Mouse (Mus musculus) heart, embryonic 16.5 days (tissue): ENCODE data around the gene Cacna1a. TPM values are rescaled to one million over a fixed set of nuclear protein-coding genes. Genes with fewer than 3 reads are reported as not detected.

Source experiments
- ATAC-seq: fragments of 200-750 bp; cut with Nextera tagmentation; replicated peaks from 2 replicates; pipeline ENCODE4 v1.8.0; 2017; ENCODE audit warnings: moderate number of reproducible peaks; ENCODE audit not compliant: insufficient read depth, low FRiP score; ENCODE audit errors: extremely low read depth
- H3K27ac ChIP-seq: fragments of 300-500 bp; sonication (generic); 2 replicates; pipeline ENCODE4 v1.5.1; 2014; ENCODE audit warnings: mild to moderate bottlenecking, low read length, control low read depth, moderate library complexity
- H3K27me3 ChIP-seq: fragments of 300-500 bp; sonication (generic); 2 replicates; pipeline ENCODE4 v1.6.1; 2014; ENCODE audit warnings: low read length, mixed read lengths; ENCODE audit not compliant: control insufficient read depth, insufficient read depth
- H3K36me3 ChIP-seq: fragments of 300-500 bp; sonication (generic); 2 replicates; pipeline ENCODE4 v1.6.1; 2014; ENCODE audit not compliant: control insufficient read depth, insufficient read depth
- H3K4me1 ChIP-seq: fragments of 300-500 bp; sonication (generic); 2 replicates; pipeline ENCODE4 v1.6.1; 2014; ENCODE audit warnings: low read length, mixed read lengths; ENCODE audit not compliant: control insufficient read depth, insufficient read depth
- H3K4me2 ChIP-seq: fragments of 300-500 bp; sonication (generic); 2 replicates; pipeline ENCODE4 v1.6.1; 2014; ENCODE audit warnings: low read depth, mild to moderate bottlenecking, control low read depth, low read length
- H3K4me3 ChIP-seq: fragments of 300-500 bp; sonication (generic); 2 replicates; pipeline ENCODE4 v1.5.1; 2014; ENCODE audit warnings: mild to moderate bottlenecking, control low read depth, low read length
- H3K9ac ChIP-seq: fragments of 300-500 bp; sonication (generic); 2 replicates; pipeline ENCODE4 v1.6.1; 2014; ENCODE audit warnings: low read length, control low read depth
- H3K9me3 ChIP-seq: fragments of 300-500 bp; sonication (generic); replicated peaks from 2 replicates; pipeline ENCODE4 v1.6.1; 2016; ENCODE audit warnings: low read length; ENCODE audit not compliant: control insufficient read depth
- WGBS: fragments of 180-500 bp; shearing (Covaris S2); extraction: QIAGEN DNeasy Blood & Tissue Kit; methylation state at CpG from one replicate; pipeline ENCODE4 v1.1.7; 2014; 5-methylcytosine and 5-hydroxymethylcytosine counted together
- polyA plus RNA-seq: library from polyadenylated mRNA; unstranded; fragments of >200 nt; fragmentation: Nextera tagmentation; extraction: Ambion mirVana; gene quantifications from 2 replicates; pipeline ENCODE4 v1.2.1, GENCODE M21; 2015

Gene Cacna1a
- polyA plus RNA-seq, 1 experiment from 2014 or later, result 6.9 TPM

GRCm38 (mm10) chr8:84631813-84632212 lies 243.6 kb downstream of the Cacna1a start:
- Histone ChIP-seq H3K36me3 (no peaks in the 10 kb centered on the region), H3K9me3 (no peaks in the 10 kb centered on the region), H3K9ac (no peak overlapping the region), H3K4me1 (peaks cover 20% of the 10 kb centered on the region), H3K4me2 (no peak overlapping the region), H3K4me3 (no peak overlapping the region), H3K27me3 (no peaks in the 10 kb centered on the region), H3K27ac (no peak overlapping the region)
- 93% methylated on average over 4 of the region's 4 CpGs for WGBS
- ATAC-seq, result no peak

- Histone ChIP-seq H3K4me1 (peaks cover 20% of the 10 kb centered on the region), H3K27ac (no peak overlapping the region), H3K36me3 (no peaks in the 10 kb centered on the region), H3K4me2 (no peak overlapping the region), H3K27me3 (no peaks in the 10 kb centered on the region), H3K4me3 (no peak overlapping the region), H3K9me3 (no peaks in the 10 kb centered on the region), H3K9ac (no peak overlapping the region)
- 49% methylated on average over 10 of the region's 10 CpGs for WGBS
- ATAC-seq, result no peak
These were observed 245.8 kb downstream of the Cacna1a start for GRCm38 (mm10) chr8:84633841-84634584.

GRCm38 (mm10) chr8:84634849-84635304 lies 246.6 kb downstream of the Cacna1a start:
- H3K4me3 ChIP-seq, result no peak overlapping the region
- ATAC-seq, result no peak
- H3K4me1 ChIP-seq, result peaks cover 20% of the 10 kb centered on the region
- WGBS, result 37% methylated on average over 9 of the region's 9 CpGs
- H3K27me3 ChIP-seq, result no peaks in the 10 kb centered on the region
- H3K9me3 ChIP-seq, result no peaks in the 10 kb centered on the region
- H3K36me3 ChIP-seq, result no peaks in the 10 kb centered on the region
- H3K27ac ChIP-seq, result no peak overlapping the region
- H3K9ac ChIP-seq, result no peak overlapping the region; the same call in 1 of the 2 replicates
- no peak overlapping the region for H3K4me2 ChIP-seq

GRCm38 (mm10) chr8:84635397-84636050 lies 247.3 kb downstream of the Cacna1a start:
- no peak for ATAC-seq
- Histone ChIP-seq H3K4me1 (peaks cover 22% of the 10 kb centered on the region), H3K36me3 (no peaks in the 10 kb centered on the region), H3K27ac (no peak overlapping the region), H3K4me2 (no peak overlapping the region), H3K4me3 (no peak overlapping the region), H3K9ac (peak overlapping the region; percentile 11; the same call in 1 of the 2 replicates), H3K27me3 (no peaks in the 10 kb centered on the region), H3K9me3 (no peaks in the 10 kb centered on the region)
- WGBS, result 77% methylated on average over 14 of the region's 14 CpGs

GRCm38 (mm10) chr8:84636051-84636691 lies 247.9 kb downstream of the Cacna1a start:
- Histone ChIP-seq H3K4me3 (no peak overlapping the region), H3K36me3 (no peaks in the 10 kb centered on the region), H3K9me3 (no peaks in the 10 kb centered on the region), H3K27me3 (no peaks in the 10 kb centered on the region), H3K27ac (no peak overlapping the region), H3K4me1 (peaks cover 22% of the 10 kb centered on the region), H3K9ac (no peak overlapping the region; the same call in 1 of the 2 replicates), H3K4me2 (no peak overlapping the region)
- WGBS, result 78% methylated on average over 17 of the region's 17 CpGs
- ATAC-seq, result no peak

GRCm38 (mm10) chr8:84637946-84638554 lies 249.8 kb downstream of the Cacna1a start:
- H3K4me1 ChIP-seq, result peaks cover 22% of the 10 kb centered on the region
- H3K4me3 ChIP-seq, result peak overlapping the region; percentile 67
- H3K9me3 ChIP-seq, result no peaks in the 10 kb centered on the region
- H3K27ac ChIP-seq, result no peak overlapping the region
- no peak for ATAC-seq
- H3K9ac ChIP-seq, result peak overlapping the region; percentile 68
- H3K36me3 ChIP-seq, result no peaks in the 10 kb centered on the region
- H3K27me3 ChIP-seq, result no peaks in the 10 kb centered on the region
- H3K4me2 ChIP-seq, result peak overlapping the region; percentile 72
- WGBS, result 48% methylated on average over 8 of the region's 8 CpGs

- Histone ChIP-seq H3K4me3 (peak overlapping the region; percentile 67), H3K4me1 (peaks cover 22% of the 10 kb centered on the region), H3K9me3 (no peaks in the 10 kb centered on the region), H3K4me2 (peak overlapping the region; percentile 72), H3K27ac (peak overlapping the region; percentile 87), H3K36me3 (no peaks in the 10 kb centered on the region), H3K9ac (peak overlapping the region; percentile 68), H3K27me3 (no peaks in the 10 kb centered on the region)
- WGBS, result under 1% methylated on average over 51 of the region's 52 CpGs
- ATAC-seq, result peak; percentile 25
These were observed 250.4 kb downstream of the Cacna1a start for GRCm38 (mm10) chr8:84638555-84639161.

- H3K4me1 ChIP-seq, result peaks cover 22% of the 10 kb centered on the region
- H3K4me2 ChIP-seq, result peak overlapping the region; percentile 72
- no peaks in the 10 kb centered on the region for H3K36me3 ChIP-seq
- H3K27ac ChIP-seq, result peak overlapping the region; percentile 87
- under 1% methylated on average over 99 of the region's 106 CpGs for WGBS
- H3K27me3 ChIP-seq, result no peaks in the 10 kb centered on the region
- no peaks in the 10 kb centered on the region for H3K9me3 ChIP-seq
- peak overlapping the region; percentile 77 for H3K9ac ChIP-seq
- peak; percentile 95 for ATAC-seq
- peak overlapping the region; percentile 68 for H3K4me3 ChIP-seq
These were observed 251.1 kb downstream of the Cacna1a start for GRCm38 (mm10) chr8:84639162-84640009.
